In genomic region chr8:120336087-120336380, GRCm38 (mm10) we compare ENCODE assay signal across 8 mouse cellular contexts.
DNase-seq lines count a peak whose midpoint lies in the region; ATAC-seq and TF ChIP-seq lines count a peak whose summit lies in the region.

No protein-coding gene starts in this region.

- 4% methylated on average over 9 of the region's 9 CpGs for WGBS in kidney, embryonic 16.5 days
- 11% methylated on average over 9 of the region's 9 CpGs for WGBS in kidney, adult 2 months
- 5% methylated on average over 9 of the region's 9 CpGs for WGBS in intestine, embryonic 16.5 days
- 2% methylated on average over 9 of the region's 9 CpGs for WGBS in neural tube, embryonic 11.5 days

- TF ChIP-seq POLR2A in kidney, adult 2 months (IDR thresholded peaks at IDR 0.05; ENCODE audit: low read depth, low read length) = no peak

- no peak overlapping the region for H3K27ac ChIP-seq in kidney, embryonic 16.5 days (ENCODE audit: low read length)
- no peak overlapping the region for H3K27ac ChIP-seq in kidney, adult 2 months (ENCODE audit: insufficient read depth, low read depth, low read length)
- H3K27ac ChIP-seq in intestine, embryonic 16.5 days (ENCODE audit: low read length) = peak overlapping the region; percentile 59
- H3K27ac ChIP-seq in neural tube, embryonic 11.5 days (ENCODE audit: low read depth, low read length) = peak overlapping the region; percentile 94

- H3K9me3 ChIP-seq in kidney, embryonic 16.5 days (ENCODE audit: low read length) = no peaks in the 10 kb centered on the region
- H3K9me3 ChIP-seq in intestine, embryonic 16.5 days (ENCODE audit: control insufficient read depth, low read length) = no peaks in the 10 kb centered on the region
- H3K9me3 ChIP-seq in neural tube, embryonic 11.5 days (ENCODE audit: control insufficient read depth, low read length) = no peaks in the 10 kb centered on the region

- no peaks in the 10 kb centered on the region for H3K36me3 ChIP-seq in kidney, embryonic 16.5 days (ENCODE audit: insufficient read depth, low read length)
- H3K36me3 ChIP-seq in kidney, adult 2 months (ENCODE audit: control insufficient read depth, insufficient read depth, low read length) = no peaks in the 10 kb centered on the region
- no peaks in the 10 kb centered on the region for H3K36me3 ChIP-seq in intestine, embryonic 16.5 days (ENCODE audit: control insufficient read depth, insufficient read depth, low read length)
- H3K36me3 ChIP-seq in neural tube, embryonic 11.5 days (ENCODE audit: control insufficient read depth, insufficient read depth, low read length) = no peaks in the 10 kb centered on the region; the same call in 1 of the 2 replicates

- peak overlapping the region; percentile 33; the same call in 1 of the 2 replicates for H3K4me2 ChIP-seq in kidney, embryonic 16.5 days (replicated peaks; ENCODE audit: low read depth, low read length)
- H3K4me2 ChIP-seq in intestine, embryonic 16.5 days (ENCODE audit: low read depth, low read length) = peak overlapping the region; percentile 57
- peak overlapping the region; percentile 8 for H3K4me2 ChIP-seq in neural tube, embryonic 11.5 days (ENCODE audit: low read depth)

- peaks cover 44% of the 10 kb centered on the region for H3K4me1 ChIP-seq in kidney, embryonic 16.5 days (ENCODE audit: insufficient read depth, low read length)
- H3K4me1 ChIP-seq in kidney, adult 2 months (ENCODE audit: control insufficient read depth, insufficient read depth, low read length) = 0 out of 2 replicates have a peak, but pooled peaks cover 2% of the 10 kb centered on the region
- H3K4me1 ChIP-seq in intestine, embryonic 16.5 days (ENCODE audit: control insufficient read depth, insufficient read depth, low read length) = peaks cover 27% of the 10 kb centered on the region
- peaks cover 38% of the 10 kb centered on the region for H3K4me1 ChIP-seq in neural tube, embryonic 11.5 days (ENCODE audit: control insufficient read depth, insufficient read depth, low read length)

- H3K27me3 ChIP-seq in kidney, embryonic 16.5 days (ENCODE audit: insufficient read depth, low read length) = no peaks in the 10 kb centered on the region
- H3K27me3 ChIP-seq in kidney, adult 2 months (replicated peaks; ENCODE audit: control insufficient read depth, insufficient read depth, low read length) = no peaks in the 10 kb centered on the region
- no peaks in the 10 kb centered on the region for H3K27me3 ChIP-seq in intestine, embryonic 16.5 days (replicated peaks; ENCODE audit: control insufficient read depth, insufficient read depth, low read length)
- H3K27me3 ChIP-seq in neural tube, embryonic 11.5 days (ENCODE audit: control insufficient read depth, insufficient read depth, low read length) = no peaks in the 10 kb centered on the region

- ATAC-seq in kidney, embryonic 16.5 days (ENCODE audit: low FRiP score, low TSS enrichment) = no peak
- ATAC-seq in intestine, embryonic 16.5 days = peak; percentile 31
- peak; percentile 63 for ATAC-seq in neural tube, embryonic 11.5 days (ENCODE audit: insufficient read depth, low FRiP score, low TSS enrichment)

- intact Hi-C loops in left cerebral cortex, postnatal 14 days (cut with DNase I) = no loop called here

- no peak for TF ChIP-seq CTCF in kidney, adult 2 months (conservative IDR thresholded peaks at IDR 0.05; ENCODE audit: insufficient read depth, insufficient read length, low read depth, low read length)

- no peak for DNase-seq in kidney, adult 2 months
- DNase-seq in cerebellum, postnatal 36 days = peak; percentile 32 to 56
- peak; percentile 78 for DNase-seq in neural tube, embryonic 11.5 days (ENCODE audit: low spot score)
- no peak for DNase-seq in layer of hippocampus, postnatal 36 days
- DNase-seq in left cerebral cortex, postnatal 14 days (ENCODE audit: low spot score in 2 of 2) = no peak
- no peak for DNase-seq in left cerebral cortex, adult 11 months (ENCODE audit: low spot score)

- H3K4me3 ChIP-seq in kidney, embryonic 16.5 days (ENCODE audit: low read length) = no peak overlapping the region
- no peak overlapping the region for H3K4me3 ChIP-seq in kidney, adult 2 months (ENCODE audit: insufficient read depth, low read depth, low read length)
- H3K4me3 ChIP-seq in intestine, embryonic 16.5 days (ENCODE audit: low read length) = no peak overlapping the region; the same call in 1 of the 2 replicates
- no peak overlapping the region for H3K4me3 ChIP-seq in neural tube, embryonic 11.5 days (ENCODE audit: low read depth, low read length)

- H3K9ac ChIP-seq in kidney, embryonic 16.5 days (replicated peaks; ENCODE audit: low read length) = no peak overlapping the region; the same call in 1 of the 2 replicates
- peak overlapping the region; percentile 62; the same call in 1 of the 2 replicates for H3K9ac ChIP-seq in intestine, embryonic 16.5 days (ENCODE audit: low read depth, low read length)
- H3K9ac ChIP-seq in neural tube, embryonic 11.5 days (ENCODE audit: low read length) = peak overlapping the region; percentile 58

Comparison
In these comparisons a context has a peak if more than half of its experiments do, and no peak if none do; other contexts are left out.
1. H3K27ac ChIP-seq: peak in intestine, embryonic 16.5 days (single experiment) and neural tube, embryonic 11.5 days (single experiment); none in kidney, embryonic 16.5 days (single experiment) and kidney, adult 2 months (single experiment).
2. DNase-seq: peak in cerebellum, postnatal 36 days (2 of 2) and neural tube, embryonic 11.5 days (single experiment); none in kidney, adult 2 months (single experiment), layer of hippocampus, postnatal 36 days (0 of 2), left cerebral cortex, postnatal 14 days (0 of 2) and left cerebral cortex, adult 11 months (single experiment).
3. Peak in every context shown above with its lines, with median percentiles within 50 percentile points of each other: H3K4me2 ChIP-seq.